In genomic region chr4:110134036-110134435, GRCm38 (mm10) we compare ENCODE assay signal across 10 mouse cellular contexts.
DNase-seq lines count a peak whose midpoint lies in the region; ATAC-seq and TF ChIP-seq lines count a peak whose summit lies in the region.
"Had no signal": no experiment of that assay in that cellular context is flagged by ENCODE, and none has a peak within 500 bp of the region (broad histone marks: within the 10 kb centered on the region; RNA-seq: fewer than 3 reads in every experiment).

No protein-coding gene starts in this region.

- peaks cover 6% of the 10 kb centered on the region for H3K4me1 ChIP-seq in forebrain, embryonic 15.5 days
- 0 out of 2 replicates have a peak, but pooled peaks cover 3% of the 10 kb centered on the region for H3K4me1 ChIP-seq in forebrain, embryonic 11.5 days (replicated peaks; ENCODE audit: control insufficient read depth, insufficient read depth, low read length)
- H3K4me1 ChIP-seq in midbrain, embryonic 11.5 days (ENCODE audit: control insufficient read depth, insufficient read depth, low read length), result peaks cover 4% of the 10 kb centered on the region; the same call in 1 of the 2 replicates
- H3K4me1 ChIP-seq in midbrain, embryonic 16.5 days (ENCODE audit: control insufficient read depth, insufficient read depth, low read length), result peaks cover 4% of the 10 kb centered on the region; the same call in 1 of the 2 replicates
- peaks cover 17% of the 10 kb centered on the region for H3K4me1 ChIP-seq in hindbrain, embryonic 12.5 days

- H3K36me3 ChIP-seq in forebrain, embryonic 15.5 days, result no peaks in the 10 kb centered on the region
- no peaks in the 10 kb centered on the region for H3K36me3 ChIP-seq in forebrain, embryonic 11.5 days (ENCODE audit: control insufficient read depth, insufficient read depth, low read length)
- H3K36me3 ChIP-seq in midbrain, embryonic 11.5 days (ENCODE audit: control insufficient read depth, insufficient read depth, low read length), result no peaks in the 10 kb centered on the region
- H3K36me3 ChIP-seq in midbrain, embryonic 16.5 days (ENCODE audit: control insufficient read depth, insufficient read depth, low read length), result no peaks in the 10 kb centered on the region
- no peaks in the 10 kb centered on the region for H3K36me3 ChIP-seq in hindbrain, embryonic 12.5 days
- H3K36me3 ChIP-seq: limb, embryonic 15.5 days had no signal

- intact Hi-C loops in left cerebral cortex, adult 2 months (cut with DNase I), result no loop called here

- no peak overlapping the region for H3K9ac ChIP-seq in forebrain, embryonic 15.5 days (replicated peaks)
- no peak overlapping the region for H3K9ac ChIP-seq in forebrain, embryonic 11.5 days (ENCODE audit: low read length)
- no peak overlapping the region for H3K9ac ChIP-seq in midbrain, embryonic 11.5 days (ENCODE audit: low read length)
- no peak overlapping the region for H3K9ac ChIP-seq in midbrain, embryonic 16.5 days (ENCODE audit: low read depth, low read length)
- H3K9ac ChIP-seq in hindbrain, embryonic 12.5 days, result no peak overlapping the region
- H3K9ac ChIP-seq: limb, embryonic 15.5 days had no signal

- no peak for TF ChIP-seq CTCF in left cerebral cortex, adult 2 months (IDR thresholded peaks at IDR 0.05)

- no peak overlapping the region for H3K27ac ChIP-seq in forebrain, embryonic 15.5 days (replicated peaks)
- H3K27ac ChIP-seq in forebrain, embryonic 11.5 days (ENCODE audit: low read depth, low read length), result no peak overlapping the region
- no peak overlapping the region for H3K27ac ChIP-seq in midbrain, embryonic 11.5 days (ENCODE audit: low read depth, low read length)
- no peak overlapping the region for H3K27ac ChIP-seq in midbrain, embryonic 16.5 days (ENCODE audit: low read length)
- 0 out of 2 replicates have a peak overlapping the region, but pooled peaks have one; percentile 42 for H3K27ac ChIP-seq in hindbrain, embryonic 12.5 days
- no peak overlapping the region for H3K27ac ChIP-seq in left cerebral cortex, adult 2 months
- H3K27ac ChIP-seq: limb, embryonic 15.5 days had no signal

- no peak overlapping the region for H3K4me2 ChIP-seq in forebrain, embryonic 15.5 days (replicated peaks)
- no peak overlapping the region for H3K4me2 ChIP-seq in forebrain, embryonic 11.5 days (ENCODE audit: low read depth, low read length, severe bottlenecking)
- H3K4me2 ChIP-seq in midbrain, embryonic 11.5 days, result no peak overlapping the region
- H3K4me2 ChIP-seq in midbrain, embryonic 16.5 days (ENCODE audit: low read length), result no peak overlapping the region
- H3K4me2 ChIP-seq in hindbrain, embryonic 12.5 days (replicated peaks), result no peak overlapping the region
- H3K4me2 ChIP-seq: limb, embryonic 15.5 days had no signal

- H3K4me3 ChIP-seq in forebrain, embryonic 15.5 days, result no peak overlapping the region
- no peak overlapping the region for H3K4me3 ChIP-seq in forebrain, embryonic 11.5 days (ENCODE audit: low read depth, low read length)
- H3K4me3 ChIP-seq in midbrain, embryonic 11.5 days (ENCODE audit: low read depth, low read length), result no peak overlapping the region
- H3K4me3 ChIP-seq in midbrain, embryonic 16.5 days (ENCODE audit: low read depth, low read length), result no peak overlapping the region
- no peak overlapping the region for H3K4me3 ChIP-seq in hindbrain, embryonic 12.5 days
- H3K4me3 ChIP-seq in left cerebral cortex, adult 2 months, result no peak overlapping the region
- H3K4me3 ChIP-seq: limb, embryonic 15.5 days had no signal

- no peaks in the 10 kb centered on the region for H3K9me3 ChIP-seq in forebrain, embryonic 15.5 days
- no peaks in the 10 kb centered on the region for H3K9me3 ChIP-seq in forebrain, embryonic 11.5 days (ENCODE audit: control insufficient read depth, low read length)
- no peaks in the 10 kb centered on the region for H3K9me3 ChIP-seq in midbrain, embryonic 11.5 days (ENCODE audit: control insufficient read depth, low read length)
- H3K9me3 ChIP-seq in midbrain, embryonic 16.5 days (replicated peaks; ENCODE audit: control insufficient read depth, low read length, poor library complexity, severe bottlenecking), result no peaks in the 10 kb centered on the region
- H3K9me3 ChIP-seq in hindbrain, embryonic 12.5 days (replicated peaks), result no peaks in the 10 kb centered on the region
- H3K9me3 ChIP-seq: limb, embryonic 15.5 days had no signal

- no peaks in the 10 kb centered on the region for H3K27me3 ChIP-seq in forebrain, embryonic 15.5 days
- H3K27me3 ChIP-seq in forebrain, embryonic 11.5 days (ENCODE audit: control insufficient read depth, insufficient read depth, low read length), result no peaks in the 10 kb centered on the region
- no peaks in the 10 kb centered on the region for H3K27me3 ChIP-seq in midbrain, embryonic 11.5 days (ENCODE audit: control insufficient read depth, insufficient read depth, low read length)
- no peaks in the 10 kb centered on the region for H3K27me3 ChIP-seq in midbrain, embryonic 16.5 days (ENCODE audit: control insufficient read depth, insufficient read depth, low read depth, low read length)
- H3K27me3 ChIP-seq in hindbrain, embryonic 12.5 days, result no peaks in the 10 kb centered on the region
- H3K27me3 ChIP-seq: limb, embryonic 15.5 days had no signal

- ATAC-seq in forebrain, embryonic 15.5 days (replicated peaks), result 0 out of 2 replicates have a peak, but pooled peaks have one; percentile 7
- no peak for ATAC-seq in forebrain, embryonic 11.5 days (replicated peaks; ENCODE audit: low FRiP score)
- peak; percentile 8; the same call in 1 of the 2 replicates for ATAC-seq in midbrain, embryonic 11.5 days (ENCODE audit: low FRiP score)
- no peak for ATAC-seq in midbrain, embryonic 16.5 days
- no peak for ATAC-seq in hindbrain, embryonic 12.5 days (ENCODE audit: low FRiP score)
- no peak for ATAC-seq in CD4-positive, CD25-positive, alpha-beta regulatory T cell, adult 4 months

- WGBS in forebrain, embryonic 15.5 days, result 51% methylated on average over 7 of the region's 7 CpGs
- WGBS in forebrain, embryonic 11.5 days, result 62% methylated on average over 7 of the region's 7 CpGs
- 46% methylated on average over 7 of the region's 7 CpGs for WGBS in midbrain, embryonic 11.5 days
- 47% methylated on average over 7 of the region's 7 CpGs for WGBS in midbrain, embryonic 16.5 days
- 27% methylated on average over 7 of the region's 7 CpGs for WGBS in hindbrain, embryonic 12.5 days

- DNase-seq in forebrain, embryonic 11.5 days (ENCODE audit: low spot score), result no peak
- no peak for DNase-seq in midbrain, embryonic 11.5 days (ENCODE audit: low spot score, missing footprints)
- no peak for DNase-seq in spleen, postnatal 4 days (ENCODE audit: low spot score in 2 of 2)
- no peak for DNase-seq in left cerebral cortex, adult 2 months (ENCODE audit: extremely low spot score in 1 of 2, low spot score in 2 of 2)
- DNase-seq: midbrain, embryonic 14.5 days had no signal

Comparison
In these comparisons a context has a peak if more than half of its experiments do, and no peak if none do; other contexts are left out.
1. ATAC-seq: peak in forebrain, embryonic 15.5 days (single experiment) and midbrain, embryonic 11.5 days (single experiment); none in forebrain, embryonic 11.5 days (single experiment), midbrain, embryonic 16.5 days (single experiment), hindbrain, embryonic 12.5 days (single experiment) and CD4-positive, CD25-positive, alpha-beta regulatory T cell, adult 4 months (single experiment).